Mouse (Mus musculus) testis, adult 2 months (tissue): ENCODE data around the gene Erlin1. TPM values are rescaled to one million over a fixed set of nuclear protein-coding genes. Genes with fewer than 3 reads are reported as not detected.

Source experiments
- H3K27ac ChIP-seq: fragments of 200-500 bp; 2 replicates; pipeline ENCODE4 v1.5.1; 2012; ENCODE audit warnings: low read depth, low read length; ENCODE audit not compliant: control insufficient read depth, insufficient read depth
- H3K27me3 ChIP-seq: fragments of 200-500 bp; 2 replicates; pipeline ENCODE4 v1.6.1; 2012; ENCODE audit warnings: mild to moderate bottlenecking, low read length, moderate library complexity; ENCODE audit not compliant: control insufficient read depth, insufficient read depth
- H3K36me3 ChIP-seq: fragments of 200-500 bp; 2 replicates; pipeline ENCODE4 v1.6.1; 2012; ENCODE audit warnings: mild to moderate bottlenecking, low read length; ENCODE audit not compliant: control insufficient read depth, insufficient read depth
- H3K4me1 ChIP-seq: fragments of 200-500 bp; 2 replicates; pipeline ENCODE4 v1.6.1; 2012; ENCODE audit warnings: low read length; ENCODE audit not compliant: control insufficient read depth, insufficient read depth
- H3K4me3 ChIP-seq: fragments of 200-500 bp; 2 replicates; pipeline ENCODE4 v1.5.1; 2012; ENCODE audit warnings: low read depth, mild to moderate bottlenecking, low read length, moderate library complexity, mixed read lengths; ENCODE audit not compliant: control insufficient read depth
- CTCF ChIP-seq: fragments of 200-500 bp; IDR thresholded peaks from 2 replicates; pipeline ENCODE4 v1.5.1; 2012; ENCODE audit warnings: low read depth, mild to moderate bottlenecking, inconsistent platforms, low read length, moderate library complexity; ENCODE audit not compliant: control insufficient read depth, insufficient read depth, insufficient replicate concordance
- POLR2A ChIP-seq: fragments of 200-500 bp; IDR thresholded peaks from 2 replicates; pipeline ENCODE4 v1.6.1; 2012; ENCODE audit warnings: low read depth, mild to moderate bottlenecking, inconsistent platforms, low read length, moderate library complexity; ENCODE audit not compliant: control insufficient read depth
- polyA plus RNA-seq: library from polyadenylated mRNA; depleted of rRNA; stranded (reverse); fragments of >200 nt; gene quantifications from 2 replicates; pipeline ENCODE4 v1.2.3, GENCODE M21; 2012; rRNA removed

Erlin1 gene
- polyA plus RNA-seq, 1 experiment = 27.8 TPM

- TF ChIP-seq CTCF (no peak), POLR2A (no peak)
- Histone ChIP-seq H3K27me3 (no peaks in the 10 kb centered on the region), H3K36me3 (no peaks in the 10 kb centered on the region), H3K4me3 (no peak within 1 kb of the TSS), H3K27ac (no peak within 1 kb of the TSS), H3K4me1 (peaks cover 11% of the 10 kb centered on the region)
Measured at GRCm38 (mm10) chr19:43986069-43986794, 83.4 kb downstream of the Erlin1 start, which contains the start of gene Cpn1. Gene Cpn1, minus strand, starts transcription at chr19:43986556.

Other genes with a start within 250 kb of the Erlin1 start
- gene Dnmbp, start 129.6 kb downstream of the Erlin1 start, polyA plus RNA-seq = 10.0 and 10.7 TPM in 2 replicates
- 6.5 and 8.2 TPM in 2 replicates for gene Cpn1, start 83.2 kb downstream of the Erlin1 start, polyA plus RNA-seq
- 0.85 and 1.1 TPM in 2 replicates for gene Cyp2c23, start 40.6 kb downstream of the Erlin1 start, polyA plus RNA-seq
- gene Chuk, start 37.7 kb upstream of the Erlin1 start, polyA plus RNA-seq = 11.8 and 18.3 TPM in 2 replicates
- 6.8 and 6.9 TPM in 2 replicates for gene Cwf19l1, start 66.1 kb upstream of the Erlin1 start, polyA plus RNA-seq
- gene Bloc1s2, start 76.7 kb upstream of the Erlin1 start, polyA plus RNA-seq = 44.8 and 48.6 TPM in 2 replicates
- 9.2 and 11.5 TPM in 2 replicates for gene Pkd2l1, start 122.7 kb upstream of the Erlin1 start, polyA plus RNA-seq
- 7.1 and 9.0 TPM in 2 replicates for gene Scd3, start 133.5 kb upstream of the Erlin1 start, polyA plus RNA-seq
- 60.9 and 71.6 TPM in 2 replicates for gene Scd2, start 223.9 kb upstream of the Erlin1 start, polyA plus RNA-seq